Mouse (Mus musculus) thymus, adult 2 months (tissue): Measurements from ENCODE around the gene Ppp1r7.

Source experiments
- CTCF ChIP-seq: fragments of 200-500 bp; IDR thresholded peaks from 2 replicates; pipeline ENCODE4 v1.5.1; 2012; ENCODE audit warnings: mild to moderate bottlenecking, control low read depth, low read length, moderate library complexity, borderline replicate concordance; ENCODE audit not compliant: control insufficient read depth, poor library complexity, insufficient read depth; ENCODE audit errors: extremely low read depth
- POLR2A ChIP-seq: fragments of 200-500 bp; IDR thresholded peaks from 2 replicates; pipeline ENCODE4 v1.6.1; 2012; ENCODE audit warnings: mild to moderate bottlenecking, low read length, control low read depth, moderate library complexity; ENCODE audit not compliant: control insufficient read depth, poor library complexity, insufficient read depth; ENCODE audit errors: extremely low read depth

GRCm38 (mm10) chr1:93347176-93347575 is 4.5 kb downstream of the Ppp1r7 start:
- TF ChIP-seq CTCF (no peak), POLR2A (no peak)
